Mouse (Mus musculus) gastrocnemius, postnatal 25 days (tissue): ENCODE measurements around the gene Acss3. TPM values are rescaled to one million over a fixed set of nuclear protein-coding genes. Genes with fewer than 3 reads are reported as not detected.

Experiments used
- total RNA-seq, 2 experiments: library from RNA; stranded (reverse); gene quantifications; 1 replicate in 1 of 2; 2 replicates in 1 of 2; pipeline ENCODE4 v1.2.3; 2021

Acss3 gene
- total RNA-seq, 2 experiments from 2014 or later: 4.7 to 6.1 TPM

Other genes starting within 250 kb of the Acss3 start
- 1 to 10 TPM; 1.2 to 2.1 TPM for gene Lin7a, start 148.0 kb upstream of the Acss3 start, total RNA-seq